Mouse (Mus musculus) cerebellum, adult 8-10 months (tissue): ENCODE data around the gene Fmn2.

Experiments
- DNase-seq: peaks from one replicate; pipeline ENCODE4 v3.0.0; 2022

Gene Fmn2

GRCm38 (mm10) chr1:174844786-174845185 lies 343.2 kb downstream of the Fmn2 start:
- DNase-seq, result no peak

GRCm38 (mm10) chr1:174856188-174856587 lies 354.6 kb downstream of the Fmn2 start:
- no peak for DNase-seq

- no peak for DNase-seq
Observed at GRCm38 (mm10) chr1:174860407-174861118, 358.9 kb downstream of the Fmn2 start.
